Mouse (Mus musculus) spleen, adult 2 months (tissue): ENCODE measurements around the gene Bmf. TPM values are rescaled to one million over a fixed set of nuclear protein-coding genes. Genes with fewer than 3 reads are reported as not detected.

Experiments used
- DNase-seq, 2 experiments: peaks; one replicate each; pipeline versions ENCODE4 v3.0.0 to v3.0.0-alpha.2; 2012 to 2021; ENCODE audit warnings: low spot score in 2 of 2, low read depth in 1 of 2
- H3K27ac ChIP-seq: fragments of 200-500 bp; 2 replicates; pipeline ENCODE4 v1.5.1; 2012; ENCODE audit warnings: low read length, inconsistent platforms; ENCODE audit not compliant: insufficient read depth
- H3K27me3 ChIP-seq: fragments of 200-500 bp; 2 replicates; pipeline ENCODE4 v1.6.1; 2012; ENCODE audit warnings: mild to moderate bottlenecking, moderate library complexity, low read length, inconsistent platforms; ENCODE audit not compliant: control insufficient read depth, insufficient read depth
- H3K36me3 ChIP-seq: fragments of 200-500 bp; 2 replicates; pipeline ENCODE4 v1.6.1; 2012; ENCODE audit warnings: mild to moderate bottlenecking, low read length, inconsistent platforms; ENCODE audit not compliant: control insufficient read depth, insufficient read depth
- H3K4me1 ChIP-seq: fragments of 200-500 bp; 2 replicates; pipeline ENCODE4 v1.6.1; 2011; ENCODE audit warnings: inconsistent platforms; ENCODE audit not compliant: control insufficient read depth, insufficient read depth, insufficient read length
- H3K4me3 ChIP-seq: fragments of 200-500 bp; 2 replicates; pipeline ENCODE4 v1.5.1; 2011; ENCODE audit warnings: mild to moderate bottlenecking, inconsistent platforms; ENCODE audit not compliant: insufficient read depth, insufficient read length; ENCODE audit errors: extremely low read depth
- CTCF ChIP-seq: fragments of 200-500 bp; IDR thresholded peaks from 2 replicates; pipeline ENCODE4 v1.5.1; 2011; ENCODE audit warnings: mild to moderate bottlenecking, inconsistent platforms; ENCODE audit not compliant: insufficient read depth, insufficient read length, insufficient replicate concordance; ENCODE audit errors: extremely low read depth
- POLR2A ChIP-seq: fragments of 200-500 bp; IDR thresholded peaks from 2 replicates; pipeline ENCODE4 v1.6.1; 2011; ENCODE audit warnings: low read depth, low read length, inconsistent platforms
- WGBS: fragments of 180-500 bp; shearing (Covaris S2); methylation state at CpG from one replicate; pipeline ENCODE4 v1.1.7; 2018; 5-methylcytosine and 5-hydroxymethylcytosine counted together
- polyA plus RNA-seq: library from polyadenylated mRNA; depleted of rRNA; stranded (reverse); fragments of >200 nt; gene quantifications from 2 replicates; pipeline ENCODE4 v1.2.3, GENCODE M21; 2012

Gene Bmf
- polyA plus RNA-seq, 1 experiment: 24.8 TPM

DNA sequence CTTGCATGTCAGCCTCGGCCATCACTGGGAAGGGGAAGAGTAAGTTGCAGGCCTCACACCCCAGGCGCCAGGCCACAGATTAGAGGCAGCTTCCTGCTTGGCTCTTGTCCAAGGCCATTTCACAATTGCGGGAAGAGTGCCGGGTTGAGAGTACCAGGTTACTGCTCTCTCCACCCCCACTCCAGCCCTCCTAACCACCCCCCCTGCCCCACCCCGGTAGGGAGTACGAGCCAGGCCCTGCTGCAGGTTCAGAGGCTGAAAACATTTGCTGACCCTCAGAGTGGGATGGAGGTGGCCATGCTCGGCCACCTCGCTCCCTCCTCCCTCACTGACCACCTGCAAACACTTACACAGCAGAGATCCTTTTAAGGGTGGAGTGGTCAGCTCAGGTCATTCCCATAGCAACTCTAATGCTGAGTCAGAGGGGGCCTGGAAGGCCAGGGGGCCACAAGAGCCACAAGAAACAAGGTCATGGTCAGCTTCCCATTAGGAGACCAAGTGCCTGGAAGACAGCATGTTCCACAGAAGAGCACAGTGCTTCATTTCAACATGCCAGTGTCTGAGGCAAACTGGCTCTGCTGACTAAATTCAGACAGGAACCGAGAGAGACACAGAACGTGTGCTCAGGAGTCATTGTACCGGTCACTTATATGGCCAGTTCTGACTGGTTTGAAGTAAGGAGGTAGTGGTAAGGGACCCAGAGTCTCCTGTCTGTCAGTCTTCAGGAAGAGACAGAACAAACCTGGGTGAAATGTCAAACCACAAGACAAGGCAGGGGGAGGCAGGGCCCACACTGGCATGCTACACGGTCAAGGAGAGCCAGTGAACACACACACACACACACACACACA is 59.0 kb downstream of the Bmf start:
- WGBS: 15% methylated on average over 12 of the region's 12 CpGs
- peak overlapping the region; percentile 56 for H3K27ac ChIP-seq
- DNase-seq: peak in 1 of 2 experiments; percentile 36
- H3K4me1 ChIP-seq: peaks cover 26% of the 10 kb centered on the region; the same call in 1 of the 2 replicates
- TF ChIP-seq CTCF: no peak
- no peak for TF ChIP-seq POLR2A
- H3K4me3 ChIP-seq: no peak overlapping the region
- H3K27me3 ChIP-seq: no peaks in the 10 kb centered on the region
- H3K36me3 ChIP-seq: no peaks in the 10 kb centered on the region

DNA sequence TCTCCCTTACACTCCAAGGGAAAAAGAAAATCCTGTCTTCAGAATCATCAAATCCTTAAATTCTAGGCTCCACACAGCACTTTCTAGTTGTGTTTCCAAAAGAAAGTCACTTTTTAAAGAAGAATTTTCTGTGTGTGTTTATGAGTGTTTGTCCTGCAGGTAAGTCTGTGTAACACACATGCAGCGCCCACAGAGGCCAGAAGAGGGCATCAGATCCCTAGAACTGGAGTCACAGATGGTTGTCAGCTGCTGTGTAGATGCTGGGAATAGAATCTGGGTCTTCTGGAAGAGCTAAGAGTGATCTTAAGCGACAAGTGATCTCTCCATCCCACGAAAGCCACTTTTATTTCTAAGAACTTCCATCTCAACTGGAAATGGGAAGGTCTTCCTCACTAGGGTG is 61.7 kb downstream of the Bmf start:
- WGBS: 86% methylated on average over 3 of the region's 3 CpGs
- TF ChIP-seq POLR2A (no peak), CTCF (peak; percentile 36; the same call in 1 of the 2 replicates)
- H3K36me3 ChIP-seq: no peaks in the 10 kb centered on the region
- H3K4me3 ChIP-seq: no peak overlapping the region
- H3K4me1 ChIP-seq: peaks cover 20% of the 10 kb centered on the region; the same call in 1 of the 2 replicates
- no peaks in the 10 kb centered on the region for H3K27me3 ChIP-seq
- DNase-seq: peak in 1 of 2 experiments; percentile 46
- no peak overlapping the region for H3K27ac ChIP-seq

DNA sequence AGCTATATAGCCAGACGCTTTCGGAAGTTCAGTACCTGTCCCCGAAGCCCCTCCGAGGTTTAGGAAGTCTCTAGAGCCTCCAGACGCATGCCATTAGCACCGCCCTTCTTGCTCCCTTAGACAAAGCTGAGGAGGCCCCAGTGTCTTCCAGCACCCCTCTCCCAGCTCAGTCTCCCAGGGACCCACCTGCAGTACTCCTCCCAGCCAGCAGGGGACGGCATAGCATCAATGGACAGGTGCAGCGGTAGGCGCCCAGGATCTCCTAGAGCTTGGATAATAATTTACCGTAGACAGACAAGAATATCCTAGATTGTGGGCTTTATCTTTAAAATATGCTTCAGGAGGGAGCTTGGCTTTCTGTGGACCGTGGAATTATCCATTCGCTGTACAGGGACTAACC is 62.6 kb downstream of the Bmf start:
- Histone ChIP-seq H3K4me1 (peaks cover 20% of the 10 kb centered on the region; the same call in 1 of the 2 replicates), H3K27ac (no peak overlapping the region), H3K27me3 (no peaks in the 10 kb centered on the region), H3K36me3 (no peaks in the 10 kb centered on the region), H3K4me3 (no peak overlapping the region)
- peak; percentile 34 to 80 for DNase-seq
- TF ChIP-seq CTCF: peak; percentile 93; the same call in 1 of the 2 replicates
- TF ChIP-seq POLR2A: no peak
- WGBS: 28% methylated on average over 12 of the region's 12 CpGs

DNA sequence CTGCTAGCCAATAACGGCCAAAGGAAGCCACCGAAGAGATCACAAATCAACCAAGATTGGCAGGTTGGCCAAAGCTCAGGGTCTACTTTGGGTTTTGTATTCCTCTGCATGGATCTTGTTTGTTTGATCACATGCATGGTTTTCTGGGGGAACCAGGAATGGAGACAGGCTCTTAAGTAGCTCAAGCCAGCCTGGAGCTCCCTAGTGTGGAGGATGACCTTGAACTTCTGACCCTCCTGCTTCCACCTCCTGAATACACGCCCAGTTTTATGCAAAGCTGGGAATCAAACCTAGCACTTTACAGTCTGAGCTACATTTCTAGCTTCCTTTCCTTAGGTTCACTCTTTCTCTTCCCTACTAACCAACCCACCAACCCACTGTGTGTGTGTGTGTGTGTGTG is 64.1 kb downstream of the Bmf start:
- no peak for TF ChIP-seq CTCF
- TF ChIP-seq POLR2A: no peak

DNA sequence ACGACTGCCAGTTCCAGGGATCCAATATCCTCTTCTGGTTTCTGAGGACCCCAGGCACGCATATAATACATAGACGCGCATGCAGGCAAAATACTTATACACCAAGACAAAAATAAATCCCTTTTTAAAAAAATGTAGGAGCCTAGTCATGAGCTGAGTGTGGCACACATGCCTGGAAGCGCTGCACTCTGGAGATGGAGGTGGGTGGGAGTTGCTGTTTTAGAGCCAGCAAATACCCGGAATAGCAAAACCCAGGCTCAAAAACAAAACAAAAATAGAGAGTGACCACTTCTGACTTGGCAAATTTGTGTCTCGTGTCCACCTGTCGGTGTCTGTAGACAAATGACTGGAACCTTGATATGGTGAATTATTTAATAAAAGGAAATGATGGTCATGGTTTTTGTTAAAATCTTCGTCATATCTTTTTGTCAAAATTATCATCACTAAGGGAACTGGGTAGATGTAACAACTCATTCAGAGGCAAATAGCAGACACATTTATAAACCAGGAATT is 65.0 kb downstream of the Bmf start:
- no peak for DNase-seq

More for the DNA sequence above, 64.1 kb downstream of the Bmf start:
- H3K4me1 ChIP-seq: peaks cover 7% of the 10 kb centered on the region; the same call in 1 of the 2 replicates
- no peaks in the 10 kb centered on the region for H3K36me3 ChIP-seq
- H3K27ac ChIP-seq: no peak overlapping the region
- no peaks in the 10 kb centered on the region for H3K27me3 ChIP-seq
- WGBS: 87% methylated on average over 3 of the region's 3 CpGs
- no peak overlapping the region for H3K4me3 ChIP-seq
- DNase-seq: no peak

DNA sequence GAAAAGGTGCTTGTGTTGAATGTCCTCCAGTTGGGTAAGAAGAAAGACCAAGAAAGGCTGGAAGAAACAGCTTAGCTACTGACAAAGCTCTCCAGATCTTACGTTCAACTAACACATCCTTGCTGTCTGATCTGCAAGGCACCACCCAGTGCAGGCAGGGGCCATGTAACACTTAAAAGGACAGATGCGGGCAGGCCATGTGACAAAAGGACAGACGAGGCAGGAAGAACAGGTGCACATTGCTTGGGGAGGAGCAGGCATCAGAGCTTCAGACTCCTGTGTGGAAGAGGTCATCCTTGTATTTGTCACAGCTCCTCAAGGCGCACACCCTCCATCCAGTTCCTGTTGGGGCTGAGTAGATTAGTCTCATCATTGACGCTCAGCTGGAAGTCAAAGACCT is 66.5 kb downstream of the Bmf start:
- no peak for DNase-seq
- Histone ChIP-seq H3K4me1 (peaks cover 5% of the 10 kb centered on the region; the same call in 1 of the 2 replicates), H3K4me3 (no peak overlapping the region), H3K27ac (no peak overlapping the region), H3K36me3 (no peaks in the 10 kb centered on the region), H3K27me3 (no peaks in the 10 kb centered on the region)
- TF ChIP-seq CTCF (no peak), POLR2A (no peak)
- WGBS: 66% methylated on average over 5 of the region's 5 CpGs

More for the DNA sequence above, 65.0 kb downstream of the Bmf start:
- 89% methylated on average over 9 of the region's 9 CpGs for WGBS
- Histone ChIP-seq H3K36me3 (no peaks in the 10 kb centered on the region), H3K27me3 (no peaks in the 10 kb centered on the region), H3K4me3 (no peak overlapping the region), H3K4me1 (no peaks in the 10 kb centered on the region; the same call in 1 of the 2 replicates), H3K27ac (no peak overlapping the region)
- no peak for TF ChIP-seq POLR2A
- TF ChIP-seq CTCF: no peak
